Mouse (Mus musculus) G1E (cell line): Measurements from ENCODE around the gene Iqck. TPM values are rescaled to one million over a fixed set of nuclear protein-coding genes. Genes with fewer than 3 reads are reported as not detected.

Source experiments
- ATAC-seq: 2 replicates; pipeline ENCODE4 v1.8.0; 2016; ENCODE audit warnings: mild to moderate bottlenecking; ENCODE audit not compliant: insufficient number of reproducible peaks, poor library complexity, low FRiP score, severe bottlenecking; ENCODE audit errors: extremely low read depth
- DNase-seq: peaks from one replicate; pipeline ENCODE4 v3.0.0; 2012; ENCODE audit warnings: low spot score
- H3K27me3 ChIP-seq: 2 replicates; pipeline ENCODE4 v1.6.1; 2012; ENCODE audit warnings: mild to moderate bottlenecking, low read length, inconsistent platforms; ENCODE audit not compliant: insufficient read depth
- H3K36me3 ChIP-seq: replicated peaks from 2 replicates; pipeline ENCODE3; 2012; ENCODE audit warnings: mild to moderate bottlenecking, inconsistent platforms
- H3K4me1 ChIP-seq: 2 replicates; pipeline ENCODE4 v1.6.1; 2012; ENCODE audit warnings: low read depth, low read length, inconsistent platforms, mixed read lengths; ENCODE audit not compliant: insufficient read depth
- H3K4me3 ChIP-seq: 2 replicates; pipeline ENCODE4 v1.5.1; 2012; ENCODE audit warnings: low read depth, mild to moderate bottlenecking, inconsistent platforms, low read length, moderate library complexity, mixed read lengths
- H3K9me3 ChIP-seq: replicated peaks from 2 replicates; pipeline ENCODE4 v1.6.1; 2012; ENCODE audit warnings: inconsistent platforms
- CTCF ChIP-seq: IDR thresholded peaks from 2 replicates; pipeline ENCODE4 v1.5.1; 2012; ENCODE audit warnings: low read depth, low read length, inconsistent platforms, mixed read lengths
- GATA1 ChIP-seq: IDR thresholded peaks from 2 replicates; pipeline ENCODE4 v1.6.1; 2012; ENCODE audit warnings: borderline replicate concordance, low read length, inconsistent platforms, mixed read lengths
- GATA2 ChIP-seq: IDR thresholded peaks from 2 replicates; pipeline ENCODE4 v1.6.1; 2012; ENCODE audit warnings: low read depth, low read length, inconsistent platforms, borderline replicate concordance
- POLR2AphosphoS5 ChIP-seq: IDR thresholded peaks from 2 replicates; pipeline ENCODE4 v1.6.1; 2012; ENCODE audit warnings: low read depth, low read length, inconsistent platforms; ENCODE audit not compliant: insufficient replicate concordance
- TAL1 ChIP-seq: conservative IDR thresholded peaks from 2 replicates; pipeline ENCODE4 v1.6.1; 2012; ENCODE audit warnings: low read depth, low read length, inconsistent platforms, mixed read lengths
- polyA plus RNA-seq: library from polyadenylated mRNA; stranded (reverse); fragments of >175 nt; gene quantifications from 2 replicates; pipeline ENCODE4 v1.2.3, GENCODE M21; 2012
- total RNA-seq, 2 experiments: library from RNA; stranded (forward) in 1 of 2; stranded (reverse) in 1 of 2; fragments of 200-1000 nt in 1 of 2; fragments of >200 nt in 1 of 2; fragmentation: Nextera tagmentation in 1 of 2; gene quantifications; 2 replicates each; pipeline ENCODE4 v1.2.3; 2014 to 2017

Gene Iqck
- total and polyA plus RNA-seq, 3 experiments, result 0.16 to 1.3 TPM; not detected in 1

DNA sequence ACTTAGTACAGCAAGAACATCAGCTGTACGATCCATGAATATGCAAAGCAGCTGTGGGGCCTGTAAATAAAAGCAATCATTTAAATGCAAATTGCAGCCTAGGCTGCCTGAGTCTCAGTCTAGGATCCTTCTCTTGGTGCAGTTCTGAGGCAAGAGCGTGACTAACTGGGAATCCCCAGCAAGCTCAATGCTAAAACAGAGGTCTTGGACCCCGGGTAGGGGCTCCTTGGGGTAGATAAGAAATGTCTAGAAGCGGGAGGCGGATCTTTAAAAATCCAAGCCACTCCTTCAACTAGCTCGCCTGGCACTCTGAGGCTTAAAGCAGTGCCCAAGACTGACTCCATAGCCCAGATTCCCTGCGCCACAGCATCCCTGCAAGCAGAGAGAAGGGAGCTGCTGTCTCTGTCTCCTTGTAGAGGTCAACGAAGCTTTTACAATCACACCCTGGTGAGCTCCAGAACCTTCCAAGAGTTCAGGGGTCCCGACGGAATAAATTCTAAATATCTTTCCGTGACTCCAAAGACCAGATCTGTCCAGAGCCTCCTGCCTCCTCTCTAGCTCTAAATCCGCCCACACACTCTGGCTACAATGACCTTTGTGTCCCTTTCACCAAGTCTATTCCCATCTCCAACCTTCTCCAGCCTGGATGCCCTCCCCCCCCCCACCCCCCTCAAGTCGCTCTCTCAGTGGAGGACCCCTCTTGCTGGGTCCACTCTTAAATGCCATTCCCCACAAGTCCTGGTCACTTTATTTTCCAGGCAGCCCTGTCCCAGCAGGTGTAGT is 137.3 kb downstream of the Iqck start:
- no peak for TF ChIP-seq POLR2AphosphoS5
- no peak for TF ChIP-seq CTCF
- no peak for TF ChIP-seq GATA1
- no peak for TF ChIP-seq GATA2
- no peak for TF ChIP-seq TAL1
- DNase-seq (no peak), ATAC-seq (no peak)
- peaks cover 11% of the 10 kb centered on the region; the same call in 1 of the 2 replicates for H3K27me3 ChIP-seq
- no peaks in the 10 kb centered on the region for H3K4me1 ChIP-seq
- no peak overlapping the region for H3K4me3 ChIP-seq
- H3K9me3 ChIP-seq, result peaks cover 5% of the 10 kb centered on the region; the same call in 1 of the 2 replicates
- H3K36me3 ChIP-seq, result no peaks in the 10 kb centered on the region

DNA sequence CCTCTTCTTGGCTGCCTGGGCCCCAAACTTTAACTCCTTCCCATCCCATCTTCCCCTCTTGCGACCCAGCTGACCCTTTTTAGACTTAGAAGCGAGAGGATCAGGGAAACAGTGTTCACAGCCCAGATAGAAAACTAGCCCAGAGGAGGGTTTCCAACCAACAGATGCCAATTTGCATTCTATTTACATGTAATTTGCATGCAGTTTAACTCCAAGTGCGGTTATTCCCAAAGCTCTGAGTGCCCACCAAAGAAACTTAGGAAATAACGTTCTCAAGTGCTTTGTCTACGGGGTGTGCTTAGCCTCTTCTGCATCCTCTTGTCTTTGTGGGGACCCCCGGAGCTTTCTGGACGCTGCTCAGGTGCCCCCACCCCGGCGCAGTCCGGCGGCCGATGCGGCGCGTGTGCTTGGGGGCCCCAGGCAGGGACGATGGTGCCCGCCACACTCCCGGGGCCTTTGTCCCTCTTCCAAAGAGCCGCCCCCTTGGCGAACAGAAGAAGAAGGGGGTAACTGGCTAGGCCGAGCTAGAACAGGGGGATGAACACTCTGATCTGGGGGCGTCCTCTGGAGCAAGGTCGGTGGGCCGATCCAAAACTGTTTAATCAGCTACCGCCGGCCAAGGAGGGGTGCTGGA is 138.2 kb downstream of the Iqck start:
- Histone ChIP-seq H3K4me3 (no peak overlapping the region), H3K9me3 (peaks cover 5% of the 10 kb centered on the region; the same call in 1 of the 2 replicates), H3K4me1 (no peaks in the 10 kb centered on the region), H3K27me3 (peaks cover 11% of the 10 kb centered on the region; the same call in 1 of the 2 replicates), H3K36me3 (no peaks in the 10 kb centered on the region)
- no peak for TF ChIP-seq GATA2
- no peak for TF ChIP-seq GATA1
- no peak for TF ChIP-seq TAL1
- TF ChIP-seq POLR2AphosphoS5, result no peak
- no peak for TF ChIP-seq CTCF
- ATAC-seq (no peak), DNase-seq (no peak)

GRCm38 (mm10) chr7:118994231-118994842 is 138.8 kb downstream of the Iqck start:
- H3K4me3 ChIP-seq, result no peak overlapping the region
- peaks cover 11% of the 10 kb centered on the region; the same call in 1 of the 2 replicates for H3K27me3 ChIP-seq
- peaks cover 5% of the 10 kb centered on the region; the same call in 1 of the 2 replicates for H3K9me3 ChIP-seq
- TF ChIP-seq CTCF (no peak), GATA2 (no peak), GATA1 (no peak), POLR2AphosphoS5 (no peak), TAL1 (no peak)
- no peak for DNase-seq
- ATAC-seq, result no peak
- H3K36me3 ChIP-seq, result no peaks in the 10 kb centered on the region
- H3K4me1 ChIP-seq, result no peaks in the 10 kb centered on the region

DNA sequence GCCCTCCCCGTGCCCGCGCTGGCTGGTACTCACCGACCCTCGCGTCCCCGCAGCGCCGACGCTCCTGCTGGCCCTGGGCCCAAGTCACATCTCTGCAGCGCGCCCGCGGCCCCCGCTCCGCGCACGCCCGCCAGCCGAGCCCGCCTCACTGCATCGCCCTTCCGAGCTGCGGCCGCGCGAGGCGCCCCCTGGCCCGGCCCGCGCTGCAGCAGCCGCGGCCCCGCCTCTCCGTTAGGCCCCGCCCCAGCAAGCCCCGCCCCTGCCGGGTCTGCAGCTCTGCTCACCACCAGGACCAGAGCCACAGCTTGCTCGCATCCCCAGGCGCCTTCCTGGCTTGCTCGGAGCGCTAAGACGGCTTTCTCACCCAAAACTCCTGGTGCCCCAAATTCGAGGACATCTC is 139.5 kb downstream of the Iqck start, which contains the start of gene Gprc5b:
Gene Gprc5b, minus strand, starts transcription at position 205 of the 400 bp plus-strand sequence.
- peaks cover 5% of the 10 kb centered on the region; the same call in 1 of the 2 replicates for H3K9me3 ChIP-seq
- no peak for TF ChIP-seq GATA1
- no peak for TF ChIP-seq POLR2AphosphoS5
- no peak for TF ChIP-seq GATA2
- TF ChIP-seq TAL1, result no peak
- no peak for TF ChIP-seq CTCF
- H3K4me1 ChIP-seq, result no peaks in the 10 kb centered on the region
- peaks cover 11% of the 10 kb centered on the region; the same call in 1 of the 2 replicates for H3K27me3 ChIP-seq
- ATAC-seq (no peak), DNase-seq (no peak)
- H3K36me3 ChIP-seq, result no peaks in the 10 kb centered on the region
- H3K4me3 ChIP-seq, result no peak within 1 kb of the TSS; the same call in 1 of the 2 replicates

- H3K4me3 ChIP-seq, result no peak overlapping the region
- H3K4me1 ChIP-seq, result no peaks in the 10 kb centered on the region
- peaks cover 11% of the 10 kb centered on the region; the same call in 1 of the 2 replicates for H3K27me3 ChIP-seq
- H3K9me3 ChIP-seq, result peaks cover 5% of the 10 kb centered on the region; the same call in 1 of the 2 replicates
- no peaks in the 10 kb centered on the region for H3K36me3 ChIP-seq
- TF ChIP-seq GATA2 (no peak), GATA1 (no peak)
- ATAC-seq (no peak), DNase-seq (no peak)
Observed at GRCm38 (mm10) chr7:118995671-118996070, 140.1 kb downstream of the Iqck start.

DNA sequence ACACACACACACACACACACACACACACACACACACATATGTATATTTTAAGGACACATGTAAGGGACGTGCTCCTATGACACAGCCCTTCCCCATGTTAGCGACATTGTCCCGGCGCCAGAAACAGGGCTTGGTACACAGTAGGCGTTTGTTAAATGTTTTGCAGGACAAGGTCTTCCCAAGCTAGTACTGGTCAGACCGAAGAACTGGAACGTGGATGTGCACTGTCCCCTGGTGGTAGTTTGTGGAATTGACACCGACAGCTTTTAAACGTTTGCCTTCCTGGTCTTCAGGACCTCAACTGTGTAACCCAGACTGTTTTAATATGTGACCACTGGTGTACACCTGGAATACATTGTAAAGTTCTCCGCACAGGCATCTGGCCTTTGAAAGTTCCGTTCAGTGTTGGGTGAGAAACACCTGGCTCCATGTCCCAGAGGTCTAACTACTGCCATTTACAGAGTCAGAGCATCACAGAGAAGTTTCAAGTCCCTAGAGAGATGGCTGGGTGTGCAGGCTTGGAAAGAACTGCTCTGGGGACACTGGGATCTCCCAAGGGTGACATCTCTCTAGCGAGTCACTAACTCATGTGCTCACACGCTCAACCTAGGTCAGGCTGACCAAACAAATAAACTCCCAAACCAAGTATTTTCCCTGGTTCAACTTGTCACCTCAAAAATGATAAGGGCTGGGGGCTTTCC is 140.7 kb downstream of the Iqck start:
- H3K27me3 ChIP-seq, result peaks cover 14% of the 10 kb centered on the region; the same call in 1 of the 2 replicates
- DNase-seq, result no peak
- no peak for TF ChIP-seq TAL1
- TF ChIP-seq POLR2AphosphoS5, result no peak
- no peak for TF ChIP-seq GATA1
- TF ChIP-seq CTCF, result peak; percentile 96
- no peak for TF ChIP-seq GATA2
- ATAC-seq, result no peak
- H3K36me3 ChIP-seq, result no peaks in the 10 kb centered on the region
- no peaks in the 10 kb centered on the region for H3K4me1 ChIP-seq
- H3K9me3 ChIP-seq, result peaks cover 5% of the 10 kb centered on the region; the same call in 1 of the 2 replicates
- H3K4me3 ChIP-seq, result no peak overlapping the region
